In the genomic region with DNA sequence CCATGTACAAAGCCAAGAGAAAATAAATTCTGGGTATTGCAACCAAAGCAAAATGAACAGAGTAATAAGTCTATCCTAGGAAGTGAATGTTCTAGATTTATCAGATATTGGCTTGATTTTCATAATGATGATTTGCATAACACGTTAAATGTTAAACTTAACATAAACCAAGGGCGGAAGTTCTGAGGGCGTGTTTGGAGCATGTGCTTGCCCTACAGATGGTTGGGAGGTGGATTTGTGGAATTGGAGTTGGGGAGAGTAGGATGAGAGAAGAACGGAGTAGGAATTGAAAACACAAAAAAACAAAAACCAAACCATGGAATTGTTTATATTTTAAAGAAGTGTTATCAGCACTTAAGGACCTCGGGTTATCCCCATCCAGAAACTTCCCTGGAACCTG, we compare ENCODE assay signal across 8 mouse cellular contexts. TPM values are rescaled to one million over a fixed set of nuclear protein-coding genes. Genes with fewer than 3 reads are reported as not detected.
DNase-seq lines count a peak whose midpoint lies in the region; ATAC-seq lines count a peak whose summit lies in the region.

No protein-coding gene starts in this region.

- peak overlapping the region; percentile 71 for H3K4me3 ChIP-seq in liver, embryonic 11.5 days (ENCODE audit: low read depth, low read length)

- H3K9me3 ChIP-seq in liver, embryonic 11.5 days (ENCODE audit: control insufficient read depth, low read length): no peaks in the 10 kb centered on the region

- no peaks in the 10 kb centered on the region for H3K27me3 ChIP-seq in liver, embryonic 11.5 days (replicated peaks; ENCODE audit: control insufficient read depth, insufficient read depth, low read length)

- peak overlapping the region; percentile 69 for H3K4me2 ChIP-seq in liver, embryonic 11.5 days

- ATAC-seq in liver, embryonic 11.5 days (replicated peaks; ENCODE audit: low FRiP score): no peak

- H3K27ac ChIP-seq in liver, embryonic 11.5 days (ENCODE audit: low read depth, low read length): no peak overlapping the region

- H3K9ac ChIP-seq in liver, embryonic 11.5 days (ENCODE audit: low read depth, low read length): no peak overlapping the region

- 67% methylated on average over 5 of the region's 5 CpGs for WGBS in liver, embryonic 11.5 days

- H3K36me3 ChIP-seq in liver, embryonic 11.5 days (ENCODE audit: control insufficient read depth, insufficient read depth, low read length): no peaks in the 10 kb centered on the region

- DNase-seq in frontal cortex, postnatal 36 days (ENCODE audit: low spot score in 2 of 2): peak; percentile 30 to 34
- DNase-seq in frontal cortex, postnatal 14 days (ENCODE audit: low spot score in 2 of 2): no peak
- DNase-seq in right cerebral cortex, adult 2 months (ENCODE audit: low spot score in 2 of 2): peak; percentile 26 to 43
- DNase-seq in right cerebral cortex, postnatal 4 days: no peak
- no peak for DNase-seq in liver, embryonic 11.5 days (ENCODE audit: low spot score)
- DNase-seq in telencephalon, adult 2 months (ENCODE audit: low read depth, low spot score): peak; percentile 46
- DNase-seq in spleen, postnatal 4 days (ENCODE audit: low spot score in 2 of 2): no peak
- no peak for DNase-seq in urinary bladder, postnatal 14 days (ENCODE audit: low spot score)

- H3K4me1 ChIP-seq in liver, embryonic 11.5 days (replicated peaks; ENCODE audit: control insufficient read depth, insufficient read depth, low read length): no peaks in the 10 kb centered on the region

RNA-seq across cellular contexts. Expression of a gene that starts 0.5 kb away (rescaled TPM):
- 10.4 and 14.5 TPM in 2 replicates for polyA plus RNA-seq in liver, embryonic 11.5 days (2014; fragmentation: Nextera tagmentation; extraction: Ambion mirVana)

Comparison
In these comparisons a context has a peak if more than half of its experiments do, and no peak if none do; other contexts are left out.
1. DNase-seq: peak in frontal cortex, postnatal 36 days (2 of 2), right cerebral cortex, adult 2 months (2 of 2) and telencephalon, adult 2 months (single experiment); none in frontal cortex, postnatal 14 days (0 of 2), right cerebral cortex, postnatal 4 days (single experiment), liver, embryonic 11.5 days (single experiment), spleen, postnatal 4 days (0 of 2) and urinary bladder, postnatal 14 days (single experiment).